Mouse (Mus musculus): ENCODE results near the gene Fdx1l. TPM values are rescaled to one million over a fixed set of nuclear protein-coding genes. Genes with fewer than 3 reads are reported as not detected.

The Fdx1l gene
- polyA plus RNA-seq, 1 experiment from 2014 or later = 26.7 TPM

- peak overlapping the region; percentile 98 for H3K4me2 ChIP-seq (ENCODE audit: low read depth, low read length)
- peaks cover 61% of the 10 kb centered on the region for H3K27me3 ChIP-seq (ENCODE audit: insufficient read depth, low read length)
- no peak overlapping the region for H3K27ac ChIP-seq (ENCODE audit: low read depth)
- DNase-seq (no peak), ATAC-seq (no peak)
- no peaks in the 10 kb centered on the region for H3K9me3 ChIP-seq (ENCODE audit: low read length)
- TF ChIP-seq EP300 (IDR thresholded peaks at IDR 0.05; ENCODE audit: low read depth) (no peak), CTCF (IDR thresholded peaks at IDR 0.05; ENCODE audit: low read depth) (no peak)
- H3K36me3 ChIP-seq (replicated peaks; ENCODE audit: insufficient read depth, low read length) = peaks cover 11% of the 10 kb centered on the region
- 4% methylated on average over 7 of the region's 7 CpGs for WGBS (ENCODE audit: insufficient replicate concordance)
- H3K4me1 ChIP-seq (ENCODE audit: insufficient read depth) = peaks cover 65% of the 10 kb centered on the region
- no peak overlapping the region for H3K9ac ChIP-seq (replicated peaks)
- peak overlapping the region; percentile 55 for H3K4me3 ChIP-seq (ENCODE audit: low read depth, low read length)
These were observed 40.9 kb downstream of the Fdx1l start for GRCm38 (mm10) chr9:21032491-21032890.

- peak; percentile 55 for DNase-seq
These were observed 41.5 kb downstream of the Fdx1l start, which contains the start of gene Icam5 for GRCm38 (mm10) chr9:21031896-21032351. Gene Icam5 (plus strand): TSS chr9:21032073.

GRCm38 (mm10) chr9:21031251-21031895 lies 42.0 kb downstream of the Fdx1l start:
- Histone ChIP-seq H3K36me3 (replicated peaks; ENCODE audit: insufficient read depth, low read length) (peaks cover 21% of the 10 kb centered on the region), H3K9ac (replicated peaks) (peak overlapping the region; percentile 41), H3K4me2 (ENCODE audit: low read depth, low read length) (peak overlapping the region; percentile 98), H3K27me3 (ENCODE audit: insufficient read depth, low read length) (peaks cover 50% of the 10 kb centered on the region), H3K9me3 (ENCODE audit: low read length) (no peaks in the 10 kb centered on the region), H3K4me3 (ENCODE audit: low read depth, low read length) (peak overlapping the region; percentile 55), H3K27ac (ENCODE audit: low read depth) (peak overlapping the region; percentile 87), H3K4me1 (ENCODE audit: insufficient read depth) (peaks cover 60% of the 10 kb centered on the region)
- TF ChIP-seq CTCF (IDR thresholded peaks at IDR 0.05; ENCODE audit: low read depth) = no peak
- no peak for TF ChIP-seq EP300 (IDR thresholded peaks at IDR 0.05; ENCODE audit: low read depth)
- DNase-seq (peak; percentile 62), ATAC-seq (peak; percentile 7)
- under 1% methylated on average over 36 of the region's 36 CpGs for WGBS (ENCODE audit: insufficient replicate concordance)

More at GRCm38 (mm10) chr9:21031896-21032351, 41.5 kb downstream of the Fdx1l start, which contains the start of gene Icam5:
- no peaks in the 10 kb centered on the region for H3K9me3 ChIP-seq (ENCODE audit: low read length)
- peak within 1 kb of the TSS; percentile 44 for H3K9ac ChIP-seq (replicated peaks)
- H3K27ac ChIP-seq (ENCODE audit: low read depth) = peak within 1 kb of the TSS; percentile 87
- 1% methylated on average over 34 of the region's 35 CpGs for WGBS (ENCODE audit: insufficient replicate concordance)
- TF ChIP-seq EP300 (IDR thresholded peaks at IDR 0.05; ENCODE audit: low read depth) = no peak
- TF ChIP-seq CTCF (IDR thresholded peaks at IDR 0.05; ENCODE audit: low read depth) = no peak
- H3K4me2 ChIP-seq (ENCODE audit: low read depth, low read length) = peak within 1 kb of the TSS; percentile 98
- peaks cover 55% of the 10 kb centered on the region for H3K27me3 ChIP-seq (ENCODE audit: insufficient read depth, low read length)
- no peak for ATAC-seq
- peaks cover 62% of the 10 kb centered on the region for H3K4me1 ChIP-seq (ENCODE audit: insufficient read depth)
- H3K4me3 ChIP-seq (ENCODE audit: low read depth, low read length) = peak within 1 kb of the TSS; percentile 55
- peaks cover 16% of the 10 kb centered on the region for H3K36me3 ChIP-seq (replicated peaks; ENCODE audit: insufficient read depth, low read length)

DNA sequence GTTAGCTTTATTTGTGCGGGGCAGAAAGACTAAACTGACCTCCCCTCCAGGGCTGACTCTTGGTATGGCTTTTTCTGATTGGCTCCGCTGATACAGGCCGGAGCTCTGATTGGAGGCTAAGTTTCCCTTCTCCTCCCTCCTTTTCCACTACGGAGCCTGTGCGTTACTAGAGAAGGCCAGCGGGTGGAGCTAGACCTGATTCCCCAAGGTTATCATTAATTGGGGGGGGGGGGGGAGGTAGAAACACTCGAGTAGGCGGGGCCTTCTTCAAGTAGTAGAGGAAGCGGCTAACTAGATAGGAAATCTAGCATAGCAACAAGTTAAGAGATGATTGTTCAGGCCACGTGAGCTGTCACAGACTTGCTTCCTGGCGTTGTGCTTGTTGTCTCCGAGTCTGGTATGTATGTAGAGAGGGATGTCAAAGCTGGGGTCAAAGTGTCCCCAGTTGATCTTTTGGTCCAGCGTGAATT lies 42.6 kb downstream of the Fdx1l start:
- peaks cover 44% of the 10 kb centered on the region for H3K27me3 ChIP-seq (ENCODE audit: insufficient read depth, low read length)
- H3K9me3 ChIP-seq (ENCODE audit: low read length) = no peaks in the 10 kb centered on the region
- DNase-seq = peak; percentile 89
- peaks cover 60% of the 10 kb centered on the region for H3K4me1 ChIP-seq (ENCODE audit: insufficient read depth)
- H3K36me3 ChIP-seq (replicated peaks; ENCODE audit: insufficient read depth, low read length) = peaks cover 23% of the 10 kb centered on the region
- ATAC-seq = peak; percentile 73
- peak; percentile 83 for TF ChIP-seq CTCF (IDR thresholded peaks at IDR 0.05; ENCODE audit: low read depth)
- TF ChIP-seq EP300 (IDR thresholded peaks at IDR 0.05; ENCODE audit: low read depth) = no peak
- H3K4me2 ChIP-seq (ENCODE audit: low read depth, low read length) = peak overlapping the region; percentile 98
- WGBS (ENCODE audit: insufficient replicate concordance) = 2% methylated on average over 13 of the region's 13 CpGs
- H3K4me3 ChIP-seq (ENCODE audit: low read depth, low read length) = peak overlapping the region; percentile 55
- H3K27ac ChIP-seq (ENCODE audit: low read depth) = peak overlapping the region; percentile 87
- peak overlapping the region; percentile 71 for H3K9ac ChIP-seq (replicated peaks)

DNA sequence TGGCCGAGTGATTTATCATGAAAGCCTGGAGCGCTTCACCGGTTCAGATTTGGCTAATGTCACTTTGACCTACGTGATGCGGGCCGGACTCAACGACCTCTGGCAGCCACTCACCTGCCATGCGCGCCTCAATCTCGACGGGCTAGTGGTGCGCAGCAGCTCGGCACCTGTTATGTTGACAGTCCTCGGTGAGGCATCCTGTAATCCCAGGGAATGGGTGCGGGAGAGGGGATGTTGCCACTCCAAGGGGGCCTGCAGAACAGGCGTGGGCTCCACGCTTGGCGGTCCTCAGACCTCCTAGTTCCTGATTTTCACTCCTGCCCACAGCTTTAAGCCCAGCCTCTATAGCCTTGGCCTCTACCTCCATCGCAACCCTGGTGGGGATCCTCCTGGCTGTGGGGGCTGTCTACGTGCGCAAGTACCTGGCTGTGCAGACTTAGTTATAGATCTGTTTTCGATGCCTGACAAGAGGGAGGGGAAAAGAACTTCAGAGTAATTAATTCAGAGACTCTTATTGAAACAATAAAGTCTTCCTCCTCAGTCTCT lies 43.3 kb downstream of the Fdx1l start:
- H3K9me3 ChIP-seq (ENCODE audit: low read length) = no peaks in the 10 kb centered on the region
- no peak for TF ChIP-seq EP300 (IDR thresholded peaks at IDR 0.05; ENCODE audit: low read depth)
- peak overlapping the region; percentile 55 for H3K4me3 ChIP-seq (ENCODE audit: low read depth, low read length)
- H3K27me3 ChIP-seq (ENCODE audit: insufficient read depth, low read length) = peaks cover 37% of the 10 kb centered on the region
- H3K4me1 ChIP-seq (ENCODE audit: insufficient read depth) = peaks cover 57% of the 10 kb centered on the region
- ATAC-seq (no peak), DNase-seq (no peak)
- H3K27ac ChIP-seq (ENCODE audit: low read depth) = peak overlapping the region; percentile 87
- peak overlapping the region; percentile 71 for H3K9ac ChIP-seq (replicated peaks)
- H3K36me3 ChIP-seq (replicated peaks; ENCODE audit: insufficient read depth, low read length) = peaks cover 26% of the 10 kb centered on the region
- WGBS (ENCODE audit: insufficient replicate concordance) = 23% methylated on average over 22 of the region's 22 CpGs
- H3K4me2 ChIP-seq (ENCODE audit: low read depth, low read length) = peak overlapping the region; percentile 98

GRCm38 (mm10) chr9:21029291-21030054 lies 43.9 kb downstream of the Fdx1l start, which contains the start of gene Icam4:
Gene Icam4 (plus strand): TSS chr9:21029373.
- H3K4me2 ChIP-seq (ENCODE audit: low read depth, low read length) = peak within 1 kb of the TSS; percentile 98
- DNase-seq (peak; percentile 90), ATAC-seq (peak; percentile 81)
- TF ChIP-seq EP300 (IDR thresholded peaks at IDR 0.05; ENCODE audit: low read depth) = peak; percentile 94
- TF ChIP-seq CTCF (IDR thresholded peaks at IDR 0.05; ENCODE audit: low read depth) = peak; percentile 97
- H3K9ac ChIP-seq (replicated peaks) = peak within 1 kb of the TSS; percentile 71
- H3K36me3 ChIP-seq (replicated peaks; ENCODE audit: insufficient read depth, low read length) = peaks cover 26% of the 10 kb centered on the region
- WGBS (ENCODE audit: insufficient replicate concordance) = 1% methylated on average over 37 of the region's 37 CpGs
- H3K27me3 ChIP-seq (ENCODE audit: insufficient read depth, low read length) = peaks cover 31% of the 10 kb centered on the region
- peak within 1 kb of the TSS; percentile 87 for H3K27ac ChIP-seq (ENCODE audit: low read depth)
- H3K9me3 ChIP-seq (ENCODE audit: low read length) = no peaks in the 10 kb centered on the region
- H3K4me1 ChIP-seq (ENCODE audit: insufficient read depth) = peaks cover 54% of the 10 kb centered on the region
- peak within 1 kb of the TSS; percentile 55 for H3K4me3 ChIP-seq (ENCODE audit: low read depth, low read length)

All from liver, postnatal 0 days (tissue).